Mouse (Mus musculus) kidney, embryonic 14.5 days (tissue): ENCODE data around the gene BC048403. TPM values are rescaled to one million over a fixed set of nuclear protein-coding genes. Genes with fewer than 3 reads are reported as not detected.

Source experiments
- ATAC-seq: fragments of 200-750 bp; cut with Nextera tagmentation; 2 replicates; pipeline ENCODE4 v1.8.0; 2017; ENCODE audit warnings: moderate number of reproducible peaks, mild to moderate bottlenecking, moderate TSS enrichment, moderate library complexity; ENCODE audit not compliant: low FRiP score, low TSS enrichment
- H3K27ac ChIP-seq: fragments of 300-500 bp; sonication (generic); 2 replicates; pipeline ENCODE4 v1.5.1; 2014; ENCODE audit warnings: low read depth, mild to moderate bottlenecking, low read length, moderate library complexity, mixed read lengths
- H3K27me3 ChIP-seq: fragments of 300-500 bp; sonication (generic); 2 replicates; pipeline ENCODE4 v1.6.1; 2014; ENCODE audit warnings: mild to moderate bottlenecking, low read length; ENCODE audit not compliant: control insufficient read depth, insufficient read depth
- H3K36me3 ChIP-seq: fragments of 300-500 bp; sonication (generic); 2 replicates; pipeline ENCODE4 v1.6.1; 2014; ENCODE audit warnings: low read length, mixed read lengths; ENCODE audit not compliant: control insufficient read depth, insufficient read depth
- H3K4me1 ChIP-seq: fragments of 300-500 bp; sonication (generic); 2 replicates; pipeline ENCODE4 v1.6.1; 2014; ENCODE audit warnings: low read length, mixed read lengths; ENCODE audit not compliant: control insufficient read depth, insufficient read depth
- H3K4me2 ChIP-seq: fragments of 300-500 bp; sonication (generic); replicated peaks from 2 replicates; pipeline ENCODE4 v1.6.1; 2014; ENCODE audit warnings: low read depth, mild to moderate bottlenecking, low read length
- H3K4me3 ChIP-seq: fragments of 300-500 bp; sonication (generic); 2 replicates; pipeline ENCODE4 v1.5.1; 2014; ENCODE audit warnings: mild to moderate bottlenecking, low read length
- H3K9ac ChIP-seq: fragments of 300-500 bp; sonication (generic); 2 replicates; pipeline ENCODE4 v1.6.1; 2014; ENCODE audit warnings: low read depth, mild to moderate bottlenecking, low read length, moderate library complexity
- H3K9me3 ChIP-seq: fragments of 300-500 bp; sonication (generic); 2 replicates; pipeline ENCODE4 v1.6.1; 2016; ENCODE audit warnings: low read length; ENCODE audit not compliant: control insufficient read depth
- WGBS: fragments of 180-500 bp; shearing (Covaris S2); extraction: QIAGEN DNeasy Blood & Tissue Kit; methylation state at CpG from one replicate; pipeline ENCODE4 v1.1.7; 2014; 5-methylcytosine and 5-hydroxymethylcytosine counted together
- polyA plus RNA-seq: library from polyadenylated mRNA; unstranded; fragments of >200 nt; fragmentation: Nextera tagmentation; extraction: Ambion mirVana; gene quantifications from 2 replicates; pipeline ENCODE4 v1.2.1, GENCODE M21; 2014

BC048403 gene
- 2.6 and 3.6 TPM in 2 replicates for polyA plus RNA-seq

DNA sequence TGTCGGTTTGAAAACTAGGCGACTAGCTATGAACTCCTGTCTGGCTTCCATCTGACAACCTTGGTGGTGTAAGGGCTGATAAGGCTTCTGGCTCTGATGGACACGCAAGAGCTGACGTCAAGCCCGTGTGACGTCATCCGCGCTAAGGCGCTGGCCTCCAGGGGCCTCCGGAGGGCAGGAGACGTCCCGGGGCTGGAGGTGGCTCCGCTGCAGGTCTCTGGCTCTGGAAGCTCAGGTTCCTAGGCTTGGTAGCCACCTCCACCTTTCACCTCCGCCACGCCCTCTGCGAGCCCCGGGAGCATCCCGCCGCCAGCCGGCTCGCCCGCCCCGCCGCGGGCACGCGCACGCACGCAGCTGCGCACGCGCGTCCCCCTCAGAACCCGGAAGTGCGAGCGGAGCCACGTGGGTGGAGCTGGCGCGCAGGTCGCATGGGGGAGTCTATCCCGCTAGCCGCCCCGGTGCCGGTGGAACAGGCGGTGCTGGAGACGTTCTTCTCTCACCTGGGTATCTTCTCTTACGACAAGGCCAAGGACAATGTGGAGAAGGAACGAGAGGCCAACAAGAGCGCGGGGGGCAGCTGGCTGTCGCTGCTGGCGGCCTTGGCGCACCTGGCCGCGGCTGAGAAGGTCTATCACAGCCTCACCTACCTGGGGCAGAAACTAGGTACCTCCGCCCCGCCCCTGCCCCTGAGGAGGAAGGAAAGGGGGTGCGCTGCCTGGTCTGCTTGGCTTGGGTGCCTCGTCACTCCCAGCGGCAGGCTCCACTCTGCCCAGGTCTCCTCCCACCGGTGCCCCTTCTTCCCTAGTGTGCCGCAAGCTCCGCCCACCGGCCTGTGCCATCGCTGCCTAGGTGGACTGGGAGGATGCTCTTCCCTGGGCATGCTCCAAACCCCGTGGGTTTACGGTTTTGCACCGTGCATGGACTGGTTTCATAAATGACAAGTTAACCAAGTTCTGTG, at the start of gene BC048403:
BC048403 (plus strand) TSS at position 390 of the 958 bp plus-strand sequence.
- H3K4me2 ChIP-seq = peak within 1 kb of the TSS; percentile 60
- no peaks in the 10 kb centered on the region for H3K27me3 ChIP-seq
- peak within 1 kb of the TSS; percentile 63 for H3K9ac ChIP-seq
- H3K9me3 ChIP-seq = no peaks in the 10 kb centered on the region
- peak within 1 kb of the TSS; percentile 64 for H3K4me3 ChIP-seq
- 0 out of 2 replicates have a peak, but pooled peaks cover 3% of the 10 kb centered on the region for H3K4me1 ChIP-seq
- ATAC-seq = peak; percentile 91
- no peaks in the 10 kb centered on the region for H3K36me3 ChIP-seq
- whole genome bisulfite sequencing = under 1% methylated on average over 66 of the region's 68 CpGs
- no peak within 1 kb of the TSS for H3K27ac ChIP-seq

DNA sequence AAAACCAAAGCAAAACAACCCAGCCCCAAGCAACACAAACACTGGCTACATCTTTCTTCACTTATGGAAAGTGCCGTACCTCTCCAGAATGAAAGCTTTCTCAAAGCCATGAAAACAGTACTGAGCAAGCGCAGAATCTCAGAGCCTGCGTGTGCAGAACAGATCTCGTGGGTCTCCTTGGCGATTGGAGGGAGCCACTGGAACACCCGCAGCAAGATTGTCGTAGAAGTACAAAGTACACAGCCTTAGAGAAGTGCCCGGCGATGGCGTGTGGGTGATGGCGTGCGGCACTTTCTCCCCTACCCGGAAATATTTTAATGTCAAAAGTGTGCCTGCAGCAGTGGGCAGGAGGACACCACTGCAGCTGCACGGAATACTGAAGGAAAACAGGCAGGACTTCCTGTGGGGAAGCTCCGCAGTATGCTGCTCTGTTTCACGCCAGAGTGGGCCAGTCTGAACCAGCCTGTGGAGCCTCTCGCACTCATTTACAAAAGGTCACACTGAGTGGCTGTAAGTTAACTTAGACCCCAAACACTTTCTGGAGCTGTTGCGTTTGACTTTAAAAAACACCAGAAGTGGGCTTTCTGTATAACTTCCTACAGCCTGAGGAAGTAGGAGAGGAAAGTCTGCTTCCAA, 46.7 kb upstream of the BC048403 start:
- H3K4me3 ChIP-seq = no peak overlapping the region; the same call in 1 of the 2 replicates
- H3K4me1 ChIP-seq = no peaks in the 10 kb centered on the region
- peak overlapping the region; percentile 19 for H3K4me2 ChIP-seq
- H3K36me3 ChIP-seq = no peaks in the 10 kb centered on the region
- no peak for ATAC-seq
- no peak overlapping the region for H3K9ac ChIP-seq
- WGBS = 50% methylated on average over 18 of the region's 18 CpGs
- no peaks in the 10 kb centered on the region for H3K27me3 ChIP-seq
- H3K9me3 ChIP-seq = no peaks in the 10 kb centered on the region
- no peak overlapping the region for H3K27ac ChIP-seq

DNA sequence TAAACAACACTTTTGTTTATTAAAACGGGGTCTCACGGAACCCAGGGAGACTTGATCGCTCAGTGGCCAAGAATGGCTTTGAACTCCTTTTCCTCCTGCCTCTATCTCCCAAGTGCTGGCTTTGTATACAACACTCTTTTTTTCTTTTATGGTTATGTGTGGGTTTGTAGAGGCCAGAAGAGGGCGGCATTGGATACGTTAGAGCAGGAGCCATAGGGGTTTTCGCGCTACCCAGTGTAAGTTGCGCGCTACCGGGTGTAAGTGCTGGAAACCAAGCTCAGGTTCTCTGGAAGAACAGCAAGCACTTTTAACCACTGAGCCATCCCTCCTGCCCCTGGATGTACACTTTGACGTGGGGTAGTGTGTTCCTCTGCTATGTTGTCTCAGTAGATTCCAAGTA, 45.2 kb upstream of the BC048403 start:
- no peaks in the 10 kb centered on the region for H3K4me1 ChIP-seq
- no peak overlapping the region for H3K27ac ChIP-seq
- no peak for ATAC-seq
- H3K9ac ChIP-seq = no peak overlapping the region
- no peaks in the 10 kb centered on the region for H3K27me3 ChIP-seq
- H3K4me3 ChIP-seq = no peak overlapping the region
- 85% methylated on average over 11 of the region's 11 CpGs for WGBS
- H3K36me3 ChIP-seq = no peaks in the 10 kb centered on the region
- no peak overlapping the region for H3K4me2 ChIP-seq
- no peaks in the 10 kb centered on the region for H3K9me3 ChIP-seq

DNA sequence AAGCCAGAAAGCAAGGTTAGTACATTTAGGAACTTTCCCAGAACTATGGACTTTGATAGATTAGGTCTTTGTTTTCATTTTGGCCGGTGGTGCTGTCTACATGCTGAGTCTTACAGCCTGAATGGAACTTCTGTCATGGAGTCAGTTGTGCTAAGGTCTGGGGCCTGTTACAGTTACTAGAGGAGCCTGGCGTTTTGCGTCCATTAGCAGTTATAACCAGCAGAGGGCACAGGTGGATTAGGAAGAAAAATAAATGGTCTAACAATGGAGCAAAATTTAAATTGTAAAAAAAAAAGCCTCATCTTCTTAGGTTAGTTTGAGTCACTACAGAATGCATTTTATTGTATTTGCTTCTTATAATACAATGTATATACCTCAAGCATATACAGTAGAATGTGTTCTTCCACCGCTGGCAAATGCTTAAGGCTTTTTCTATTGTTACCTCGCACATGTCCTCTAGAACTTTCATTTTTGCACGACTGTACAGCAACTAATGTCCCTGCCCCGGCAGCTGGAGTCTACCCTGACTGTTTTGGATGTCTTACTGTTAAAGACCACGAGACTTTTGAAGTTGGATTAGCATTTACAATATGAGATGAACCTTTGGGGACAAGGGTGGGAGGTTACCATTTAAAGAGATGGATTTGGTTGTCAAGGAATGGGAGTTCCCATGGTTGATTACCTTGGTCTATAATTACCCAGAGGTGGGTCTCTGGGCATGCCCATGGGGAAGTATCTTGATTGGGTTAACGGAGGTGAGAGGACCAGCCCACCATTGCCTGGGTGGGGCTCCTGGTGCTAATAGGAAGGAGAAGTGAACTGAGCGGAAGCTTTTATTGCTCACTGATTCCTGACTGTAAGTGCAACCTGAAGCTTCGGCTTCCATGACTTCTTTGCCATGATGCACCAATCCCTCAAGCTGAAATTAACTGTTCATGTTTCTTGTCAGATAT, 38.2 kb upstream of the BC048403 start:
- Histone ChIP-seq H3K27me3 (no peaks in the 10 kb centered on the region), H3K9ac (no peak overlapping the region), H3K36me3 (no peaks in the 10 kb centered on the region), H3K27ac (no peak overlapping the region), H3K9me3 (no peaks in the 10 kb centered on the region), H3K4me1 (no peaks in the 10 kb centered on the region), H3K4me3 (no peak overlapping the region), H3K4me2 (no peak overlapping the region)
- ATAC-seq = no peak
- WGBS = 60% methylated on average over 11 of the region's 11 CpGs

DNA sequence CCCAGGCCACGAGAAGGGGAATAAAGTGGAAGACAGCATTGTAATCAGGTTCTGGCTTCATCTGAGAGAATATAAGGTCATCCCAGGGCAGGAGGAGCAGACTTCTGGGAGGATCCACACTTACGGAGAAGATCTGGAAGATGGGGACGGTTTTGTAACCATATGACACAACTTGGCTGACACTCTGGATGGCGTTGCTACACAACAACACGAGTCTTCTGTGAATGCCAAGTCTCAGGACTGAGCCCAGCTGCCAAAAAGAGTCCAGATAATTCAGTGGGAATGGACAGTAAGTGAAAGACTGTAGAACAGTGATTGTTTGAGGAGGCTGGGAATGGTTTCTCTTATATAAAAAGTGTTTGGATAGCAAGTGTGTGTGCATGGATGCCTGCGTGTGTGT, 36.1 kb upstream of the BC048403 start:
- 85% methylated on average over 6 of the region's 6 CpGs for WGBS
- Histone ChIP-seq H3K4me3 (no peak overlapping the region), H3K4me1 (no peaks in the 10 kb centered on the region), H3K27me3 (no peaks in the 10 kb centered on the region), H3K9me3 (no peaks in the 10 kb centered on the region), H3K9ac (no peak overlapping the region), H3K36me3 (no peaks in the 10 kb centered on the region), H3K27ac (no peak overlapping the region), H3K4me2 (no peak overlapping the region)
- no peak for ATAC-seq

DNA sequence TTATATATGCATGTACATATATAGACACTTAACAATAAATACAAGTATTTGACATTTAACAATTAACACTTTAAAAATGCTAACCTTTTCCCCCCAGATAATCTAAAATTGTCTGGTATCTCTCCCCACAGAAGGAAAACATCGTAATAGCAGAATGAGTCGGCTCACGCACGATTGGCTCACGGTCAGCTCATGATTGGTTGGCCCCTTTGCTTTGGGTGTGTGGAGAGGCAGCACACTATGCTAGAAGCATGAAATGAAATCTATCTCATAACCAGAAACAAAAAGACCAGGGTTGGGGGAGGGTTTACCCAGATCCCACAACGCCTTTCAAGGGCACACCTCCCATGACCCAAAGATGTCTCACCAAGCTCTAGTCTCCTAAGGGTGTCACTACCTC, 34.9 kb upstream of the BC048403 start:
- ATAC-seq = no peak
- no peak overlapping the region for H3K4me3 ChIP-seq
- H3K9me3 ChIP-seq = no peaks in the 10 kb centered on the region
- H3K36me3 ChIP-seq = no peaks in the 10 kb centered on the region
- no peaks in the 10 kb centered on the region for H3K27me3 ChIP-seq
- no peak overlapping the region for H3K9ac ChIP-seq
- WGBS = 87% methylated on average over 6 of the region's 6 CpGs
- H3K4me1 ChIP-seq = no peaks in the 10 kb centered on the region
- no peak overlapping the region for H3K4me2 ChIP-seq
- H3K27ac ChIP-seq = no peak overlapping the region

DNA sequence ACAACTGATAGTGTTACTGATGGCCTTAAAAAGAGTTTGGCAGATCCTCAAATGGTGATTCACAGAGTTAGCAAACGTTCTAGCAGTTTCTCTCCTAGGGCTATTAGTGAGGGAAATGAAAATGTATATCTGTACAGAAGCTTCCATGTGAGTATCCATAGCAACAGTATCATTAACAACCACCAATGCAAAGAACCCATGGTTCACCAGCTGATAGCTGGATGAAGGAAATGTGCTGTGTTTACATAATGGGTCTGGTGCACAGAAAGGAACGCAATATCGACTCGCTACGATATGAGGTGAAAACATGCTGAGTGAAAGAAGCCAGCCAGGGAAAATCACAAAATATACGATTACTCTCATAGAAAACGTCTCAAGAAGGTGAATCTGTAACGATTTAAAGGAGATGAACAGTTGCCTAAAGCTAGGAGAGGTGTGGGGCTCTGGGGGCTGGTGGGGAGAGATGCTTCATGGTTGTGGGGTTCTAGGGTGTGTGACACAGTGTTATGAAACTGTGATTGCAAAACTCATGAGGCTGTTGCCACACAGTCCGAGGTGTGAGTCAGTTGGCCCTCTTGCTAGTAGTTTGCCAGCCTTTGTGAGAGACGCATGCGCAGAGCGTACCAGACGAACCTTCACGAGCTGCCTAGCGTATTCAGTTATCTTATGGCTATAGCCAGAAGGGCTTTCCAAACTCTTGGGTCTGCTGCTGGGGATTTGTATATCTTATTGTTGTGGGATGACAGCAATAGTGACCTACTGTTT, 34.2 kb upstream of the BC048403 start:
- H3K9ac ChIP-seq = no peak overlapping the region
- H3K4me2 ChIP-seq = no peak overlapping the region
- no peak overlapping the region for H3K27ac ChIP-seq
- H3K4me1 ChIP-seq = no peaks in the 10 kb centered on the region
- no peaks in the 10 kb centered on the region for H3K36me3 ChIP-seq
- H3K9me3 ChIP-seq = no peaks in the 10 kb centered on the region
- ATAC-seq = no peak
- WGBS = 88% methylated on average over 15 of the region's 15 CpGs
- H3K27me3 ChIP-seq = no peaks in the 10 kb centered on the region
- no peak overlapping the region for H3K4me3 ChIP-seq

DNA sequence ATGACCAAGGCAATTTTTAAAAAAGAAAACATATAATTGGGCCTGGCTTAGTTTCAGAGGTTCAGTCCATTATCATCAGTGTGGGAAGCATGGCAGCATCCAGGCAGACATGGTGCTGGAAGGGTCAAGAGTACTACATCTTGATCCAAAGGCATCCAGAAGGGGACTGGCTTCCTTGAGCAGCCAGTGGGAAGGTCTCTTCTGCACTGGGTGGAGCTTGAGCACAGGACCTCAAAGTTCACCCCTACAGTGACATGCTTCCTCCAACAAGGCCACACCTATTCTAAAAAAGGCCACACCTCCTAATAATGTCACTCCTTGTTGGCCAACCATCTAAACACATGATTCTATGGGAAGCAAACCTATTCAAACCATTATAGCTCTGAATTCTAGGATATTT, 22.9 kb upstream of the BC048403 start:
- Histone ChIP-seq H3K4me1 (no peaks in the 10 kb centered on the region), H3K27ac (no peak overlapping the region), H3K4me2 (no peak overlapping the region), H3K9me3 (peaks cover under 1% of the 10 kb centered on the region; the same call in 1 of the 2 replicates), H3K27me3 (no peaks in the 10 kb centered on the region), H3K36me3 (no peaks in the 10 kb centered on the region), H3K4me3 (no peak overlapping the region), H3K9ac (no peak overlapping the region)
- ATAC-seq = no peak
